Mouse (Mus musculus): Measurements from ENCODE around the gene Kpna7. TPM values are rescaled to one million over a fixed set of nuclear protein-coding genes. Genes with fewer than 3 reads are reported as not detected.
A peak's percentile ranks its signal among the peaks of the same experiment; 100 is the strongest.
"Not testable (repeated sequence)": the region's sequence is repeated elsewhere in the genome, so short reads cannot be mapped to it uniquely, and the experiment has no call there.

Kpna7 gene
- not detected in 2 replicates for polyA plus RNA-seq (2015; fragmentation: Nextera tagmentation; extraction: Ambion mirVana)

GRCm38 (mm10) chr5:145083632-145084451 lies at the start of gene Kpna7, which contains the start of gene Arpc1a:
Gene Kpna7 (minus strand): TSS chr5:145084030.
Gene Arpc1a (plus strand): TSS chr5:145083830.
- H3K4me3 ChIP-seq (ENCODE audit: low read length): peak within 1 kb of the TSS; percentile 94
- peak within 1 kb of the TSS; percentile 88 for H3K4me2 ChIP-seq (ENCODE audit: low read length)
- peak within 1 kb of the TSS; percentile 84 for H3K27ac ChIP-seq (ENCODE audit: low read depth, low read length)
- no peaks in the 10 kb centered on the region for H3K27me3 ChIP-seq (replicated peaks; ENCODE audit: control insufficient read depth, insufficient read depth, low read length)
- no peaks in the 10 kb centered on the region for H3K36me3 ChIP-seq (ENCODE audit: control insufficient read depth, insufficient read depth, low read length)
- WGBS: 1% methylated on average over 54 of the region's 54 CpGs
- H3K4me1 ChIP-seq (ENCODE audit: control insufficient read depth, insufficient read depth, low read depth, low read length): peaks cover 11% of the 10 kb centered on the region
- peak within 1 kb of the TSS; percentile 93 for H3K9ac ChIP-seq (ENCODE audit: low read depth, low read length)
- ATAC-seq: peak; percentile 98
- H3K9me3 ChIP-seq (ENCODE audit: control insufficient read depth, low read length): no peaks in the 10 kb centered on the region

DNA sequence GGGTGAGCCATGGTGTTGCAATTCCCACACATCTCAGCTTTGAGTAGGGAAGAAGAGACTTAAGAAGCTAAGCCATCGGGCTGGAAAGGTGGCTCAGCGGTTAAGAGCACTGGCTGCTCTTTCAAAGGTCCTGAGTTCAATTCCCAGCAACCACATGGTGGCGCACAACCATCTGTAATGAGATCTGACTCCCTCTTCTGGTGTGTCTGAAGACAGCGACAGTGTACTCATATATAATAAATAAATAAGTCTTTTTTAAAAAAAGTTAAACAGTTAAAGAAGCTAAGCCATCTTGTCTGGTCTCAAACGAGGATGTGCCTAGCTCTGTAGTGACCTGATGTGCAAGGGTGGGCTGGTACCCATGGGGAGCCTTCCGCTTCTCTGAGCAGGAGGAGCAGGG lies 49.4 kb upstream of the Kpna7 start:
- H3K27me3 ChIP-seq (replicated peaks; ENCODE audit: control insufficient read depth, insufficient read depth, low read length); H3K9me3 ChIP-seq (ENCODE audit: control insufficient read depth, low read length); H3K4me1 ChIP-seq (ENCODE audit: control insufficient read depth, insufficient read depth, low read depth, low read length); H3K4me2 ChIP-seq (ENCODE audit: low read length); H3K4me3 ChIP-seq (ENCODE audit: low read length); H3K27ac ChIP-seq (ENCODE audit: low read depth, low read length); H3K9ac ChIP-seq (ENCODE audit: low read depth, low read length); ATAC-seq: not testable (repeated sequence)
- peaks cover 60% of the 10 kb centered on the region for H3K36me3 ChIP-seq (ENCODE audit: control insufficient read depth, insufficient read depth, low read length)
- 92% methylated on average over 6 of the region's 6 CpGs for WGBS

DNA sequence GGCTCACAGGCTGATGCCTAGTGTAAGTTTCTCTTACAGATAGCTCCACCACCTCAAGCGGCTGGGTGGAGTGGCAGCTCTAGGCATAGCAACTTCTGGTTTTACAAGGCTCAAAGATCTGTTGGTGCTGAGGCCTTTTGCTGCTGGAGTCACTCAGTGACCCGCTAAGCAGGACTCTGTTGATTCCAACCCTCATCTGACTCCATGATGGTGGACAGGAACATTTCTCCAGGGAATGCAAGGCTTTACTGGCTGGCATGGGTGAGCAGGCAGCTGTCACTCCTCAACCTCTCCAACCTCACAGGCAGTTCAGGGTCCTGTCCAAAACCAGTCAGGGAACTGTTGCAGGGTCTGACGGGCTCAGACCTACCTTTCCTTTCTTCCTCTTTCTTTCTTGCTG lies 47.2 kb upstream of the Kpna7 start:
- Histone ChIP-seq H3K27me3 (replicated peaks; ENCODE audit: control insufficient read depth, insufficient read depth, low read length) (no peaks in the 10 kb centered on the region), H3K9me3 (ENCODE audit: control insufficient read depth, low read length) (no peaks in the 10 kb centered on the region), H3K36me3 (ENCODE audit: control insufficient read depth, insufficient read depth, low read length) (peaks cover 64% of the 10 kb centered on the region), H3K4me3 (ENCODE audit: low read length) (no peak overlapping the region), H3K4me2 (ENCODE audit: low read length) (no peak overlapping the region), H3K9ac (ENCODE audit: low read depth, low read length) (no peak overlapping the region), H3K4me1 (ENCODE audit: control insufficient read depth, insufficient read depth, low read depth, low read length) (no peaks in the 10 kb centered on the region), H3K27ac (ENCODE audit: low read depth, low read length) (no peak overlapping the region)
- ATAC-seq: no peak
- WGBS: 94% methylated on average over 3 of the region's 3 CpGs

GRCm38 (mm10) chr5:145130191-145130590 lies 46.4 kb upstream of the Kpna7 start:
- WGBS: 95% methylated on average over 11 of the region's 11 CpGs
- Histone ChIP-seq H3K27ac (ENCODE audit: low read depth, low read length) (no peak overlapping the region), H3K9me3 (ENCODE audit: control insufficient read depth, low read length) (no peaks in the 10 kb centered on the region), H3K4me1 (ENCODE audit: control insufficient read depth, insufficient read depth, low read depth, low read length) (no peaks in the 10 kb centered on the region), H3K4me2 (ENCODE audit: low read length) (no peak overlapping the region), H3K9ac (ENCODE audit: low read depth, low read length) (no peak overlapping the region), H3K36me3 (ENCODE audit: control insufficient read depth, insufficient read depth, low read length) (peaks cover 63% of the 10 kb centered on the region), H3K4me3 (ENCODE audit: low read length) (no peak overlapping the region), H3K27me3 (replicated peaks; ENCODE audit: control insufficient read depth, insufficient read depth, low read length) (no peaks in the 10 kb centered on the region)
- ATAC-seq: no peak

DNA sequence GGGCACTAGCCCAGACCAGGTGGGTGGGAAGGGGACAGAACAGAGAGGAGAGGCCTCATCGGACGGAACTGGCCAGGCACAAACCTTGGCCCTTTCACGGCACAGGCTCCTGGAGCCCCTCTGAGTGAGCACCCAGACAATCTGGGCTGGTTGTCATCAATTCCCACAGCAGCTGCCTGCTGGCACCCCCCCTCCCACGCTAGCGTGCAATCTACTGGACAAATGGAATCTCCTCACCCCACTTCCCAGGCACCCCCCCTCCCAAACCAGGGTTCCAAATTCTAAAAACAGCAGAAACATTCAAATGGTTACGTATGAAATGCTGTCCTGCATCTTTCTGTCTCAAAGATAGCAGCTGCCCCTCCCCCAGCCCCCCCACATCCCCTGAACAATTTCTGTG lies 45.9 kb upstream of the Kpna7 start:
- ATAC-seq: not testable (repeated sequence)

GRCm38 (mm10) chr5:145129124-145129523 lies 45.3 kb upstream of the Kpna7 start:
- H3K27me3 ChIP-seq (replicated peaks; ENCODE audit: control insufficient read depth, insufficient read depth, low read length): no peaks in the 10 kb centered on the region
- no peak overlapping the region for H3K9ac ChIP-seq (ENCODE audit: low read depth, low read length)
- WGBS: 86% methylated on average over 4 of the region's 4 CpGs
- H3K36me3 ChIP-seq (ENCODE audit: control insufficient read depth, insufficient read depth, low read length): peaks cover 55% of the 10 kb centered on the region
- no peak overlapping the region for H3K4me2 ChIP-seq (ENCODE audit: low read length)
- H3K9me3 ChIP-seq (ENCODE audit: control insufficient read depth, low read length): no peaks in the 10 kb centered on the region
- no peak for ATAC-seq
- no peaks in the 10 kb centered on the region for H3K4me1 ChIP-seq (ENCODE audit: control insufficient read depth, insufficient read depth, low read depth, low read length)
- no peak overlapping the region for H3K27ac ChIP-seq (ENCODE audit: low read depth, low read length)
- no peak overlapping the region for H3K4me3 ChIP-seq (ENCODE audit: low read length)

More for the DNA sequence above, 45.9 kb upstream of the Kpna7 start:
- peaks cover 61% of the 10 kb centered on the region for H3K36me3 ChIP-seq (ENCODE audit: control insufficient read depth, insufficient read depth, low read length)
- H3K27ac ChIP-seq (ENCODE audit: low read depth, low read length); H3K4me3 ChIP-seq (ENCODE audit: low read length); H3K4me2 ChIP-seq (ENCODE audit: low read length); H3K27me3 ChIP-seq (replicated peaks; ENCODE audit: control insufficient read depth, insufficient read depth, low read length); H3K9me3 ChIP-seq (ENCODE audit: control insufficient read depth, low read length); H3K4me1 ChIP-seq (ENCODE audit: control insufficient read depth, insufficient read depth, low read depth, low read length); H3K9ac ChIP-seq (ENCODE audit: low read depth, low read length): not testable (repeated sequence)
- WGBS: 98% methylated on average over 5 of the region's 6 CpGs

DNA sequence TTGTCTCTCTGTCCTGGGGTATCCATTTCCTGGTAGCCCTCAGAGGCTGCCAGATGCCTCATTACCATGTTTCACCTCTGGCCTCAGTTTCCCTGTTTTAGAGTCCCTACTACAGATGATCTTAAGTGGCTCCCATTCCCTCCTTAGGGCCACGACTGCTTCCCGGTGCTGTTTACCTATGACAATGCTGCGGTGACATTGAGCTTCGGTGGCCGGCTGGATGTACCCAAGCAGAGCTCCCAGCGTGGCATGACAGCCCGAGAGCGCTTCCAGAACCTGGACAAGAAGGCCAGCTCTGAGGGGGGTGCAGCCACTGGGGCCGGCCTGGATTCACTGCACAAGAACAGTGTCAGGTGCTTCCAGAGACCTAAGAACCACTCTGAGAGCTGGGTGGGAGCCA lies 42.8 kb upstream of the Kpna7 start:
- no peaks in the 10 kb centered on the region for H3K9me3 ChIP-seq (ENCODE audit: control insufficient read depth, low read length)
- no peaks in the 10 kb centered on the region for H3K4me1 ChIP-seq (ENCODE audit: control insufficient read depth, insufficient read depth, low read depth, low read length)
- ATAC-seq: no peak
- WGBS: 95% methylated on average over 9 of the region's 9 CpGs
- H3K9ac ChIP-seq (ENCODE audit: low read depth, low read length): no peak overlapping the region
- no peak overlapping the region for H3K4me3 ChIP-seq (ENCODE audit: low read length)
- H3K36me3 ChIP-seq (ENCODE audit: control insufficient read depth, insufficient read depth, low read length): peaks cover 32% of the 10 kb centered on the region
- no peaks in the 10 kb centered on the region for H3K27me3 ChIP-seq (replicated peaks; ENCODE audit: control insufficient read depth, insufficient read depth, low read length)
- no peak overlapping the region for H3K27ac ChIP-seq (ENCODE audit: low read depth, low read length)
- H3K4me2 ChIP-seq (ENCODE audit: low read length): no peak overlapping the region

GRCm38 (mm10) chr5:145123396-145123795 lies 39.6 kb upstream of the Kpna7 start:
- no peak for ATAC-seq
- peaks cover 12% of the 10 kb centered on the region for H3K36me3 ChIP-seq (ENCODE audit: control insufficient read depth, insufficient read depth, low read length)

DNA sequence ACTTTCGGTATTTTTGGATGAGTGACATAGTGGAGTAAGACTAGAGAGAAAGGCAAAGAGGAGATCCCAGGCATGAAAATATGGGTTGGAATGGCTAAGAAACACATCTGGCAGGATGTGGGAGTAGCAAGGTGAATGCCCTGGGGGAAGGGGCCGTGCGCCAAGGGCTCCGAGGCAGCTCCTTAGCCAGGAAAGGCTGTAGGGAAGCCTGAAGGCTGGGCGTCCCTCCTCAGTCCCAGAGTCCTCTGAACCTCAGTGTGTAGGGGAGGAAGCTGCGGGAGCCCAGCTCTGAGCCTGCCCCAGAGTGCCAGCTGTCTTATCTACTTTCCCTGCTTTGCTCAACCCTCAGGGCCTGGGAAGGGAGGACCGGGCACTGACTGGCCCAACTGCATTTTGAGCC lies 37.1 kb upstream of the Kpna7 start:
- no peak overlapping the region for H3K4me2 ChIP-seq (ENCODE audit: low read length)
- H3K27me3 ChIP-seq (replicated peaks; ENCODE audit: control insufficient read depth, insufficient read depth, low read length): no peaks in the 10 kb centered on the region
- H3K9me3 ChIP-seq (ENCODE audit: control insufficient read depth, low read length): no peaks in the 10 kb centered on the region
- 80% methylated on average over 7 of the region's 7 CpGs for WGBS
- no peak for ATAC-seq
- H3K9ac ChIP-seq (ENCODE audit: low read depth, low read length): no peak overlapping the region
- H3K4me3 ChIP-seq (ENCODE audit: low read length): no peak overlapping the region
- no peak overlapping the region for H3K27ac ChIP-seq (ENCODE audit: low read depth, low read length)
- no peaks in the 10 kb centered on the region; the same call in none of the 2 replicates for H3K36me3 ChIP-seq (ENCODE audit: control insufficient read depth, insufficient read depth, low read length)
- no peaks in the 10 kb centered on the region for H3K4me1 ChIP-seq (ENCODE audit: control insufficient read depth, insufficient read depth, low read depth, low read length)

More at GRCm38 (mm10) chr5:145123396-145123795, 39.6 kb upstream of the Kpna7 start:
- Histone ChIP-seq H3K4me3 (ENCODE audit: low read length) (no peak overlapping the region), H3K9me3 (ENCODE audit: control insufficient read depth, low read length) (no peaks in the 10 kb centered on the region), H3K27me3 (replicated peaks; ENCODE audit: control insufficient read depth, insufficient read depth, low read length) (no peaks in the 10 kb centered on the region), H3K4me2 (ENCODE audit: low read length) (no peak overlapping the region), H3K9ac (ENCODE audit: low read depth, low read length) (no peak overlapping the region), H3K4me1 (ENCODE audit: control insufficient read depth, insufficient read depth, low read depth, low read length) (no peaks in the 10 kb centered on the region), H3K27ac (ENCODE audit: low read depth, low read length) (no peak overlapping the region)
- 92% methylated on average over 19 of the region's 19 CpGs for WGBS

All from hindbrain, embryonic 16.5 days (tissue).